ENCODE assay signal across 10 mouse cellular contexts in genomic region chr10:5264418-5264817, GRCm38 (mm10).
A peak's percentile ranks its signal among the peaks of the same experiment; 100 is the strongest.
DNase-seq lines count a peak whose midpoint lies in the region; ATAC-seq and TF ChIP-seq lines count a peak whose summit lies in the region.
"Had no signal": no experiment of that assay in that cellular context is flagged by ENCODE, and none has a peak within 500 bp of the region (broad histone marks: within the 10 kb centered on the region; RNA-seq: fewer than 3 reads in every experiment).

No protein-coding gene starts in this region.

- 60% methylated on average over 10 of the region's 10 CpGs for WGBS in intestine, postnatal 0 days
- WGBS in intestine, embryonic 15.5 days, result 67% methylated on average over 10 of the region's 10 CpGs
- WGBS in hindbrain, embryonic 16.5 days, result 39% methylated on average over 10 of the region's 10 CpGs

- TF ChIP-seq CTCF in intestine, postnatal 0 days (IDR thresholded peaks at IDR 0.05; ENCODE audit: low read depth), result no peak

- no peak overlapping the region for H3K4me3 ChIP-seq in intestine, postnatal 0 days (ENCODE audit: low read depth, low read length)
- no peak overlapping the region for H3K4me3 ChIP-seq in intestine, embryonic 15.5 days (replicated peaks)
- H3K4me3 ChIP-seq in hindbrain, embryonic 16.5 days (ENCODE audit: low read length), result no peak overlapping the region
- H3K4me3 ChIP-seq: heart, embryonic 15.5 days; liver, embryonic 15.5 days had no signal

- peak; percentile 7 for DNase-seq in ovary, postnatal 36 days (ENCODE audit: low spot score)
- DNase-seq in ovary, postnatal 10 days (ENCODE audit: low spot score), result no peak
- peak; percentile 34 for DNase-seq in right cerebral cortex, postnatal 25 days
- no peak for DNase-seq in urinary bladder, adult 2 months (ENCODE audit: low spot score)
- DNase-seq in embryo, embryonic 11 days, result no peak

- no peak overlapping the region for H3K27ac ChIP-seq in intestine, postnatal 0 days (ENCODE audit: low read depth, low read length)
- H3K27ac ChIP-seq in intestine, embryonic 15.5 days, result no peak overlapping the region
- H3K27ac ChIP-seq in hindbrain, embryonic 16.5 days (ENCODE audit: low read depth, low read length), result no peak overlapping the region
- H3K27ac ChIP-seq: heart, embryonic 15.5 days; liver, embryonic 15.5 days had no signal

- no peaks in the 10 kb centered on the region for H3K27me3 ChIP-seq in intestine, postnatal 0 days (replicated peaks; ENCODE audit: control insufficient read depth, insufficient read depth, low read length)
- H3K27me3 ChIP-seq in intestine, embryonic 15.5 days (replicated peaks), result no peaks in the 10 kb centered on the region
- H3K27me3 ChIP-seq in hindbrain, embryonic 16.5 days (replicated peaks; ENCODE audit: control insufficient read depth, insufficient read depth, low read length), result no peaks in the 10 kb centered on the region
- H3K27me3 ChIP-seq: heart, embryonic 15.5 days; liver, embryonic 15.5 days had no signal

- no peaks in the 10 kb centered on the region for H3K9me3 ChIP-seq in intestine, postnatal 0 days (ENCODE audit: control insufficient read depth)
- H3K9me3 ChIP-seq in intestine, embryonic 15.5 days, result no peaks in the 10 kb centered on the region
- H3K9me3 ChIP-seq in hindbrain, embryonic 16.5 days (ENCODE audit: control insufficient read depth, low read length), result no peaks in the 10 kb centered on the region
- H3K9me3 ChIP-seq: heart, embryonic 15.5 days; liver, embryonic 15.5 days had no signal

- H3K4me2 ChIP-seq in intestine, postnatal 0 days (replicated peaks; ENCODE audit: low read depth), result no peak overlapping the region
- no peak overlapping the region for H3K4me2 ChIP-seq in intestine, embryonic 15.5 days (replicated peaks)
- H3K4me2 ChIP-seq in hindbrain, embryonic 16.5 days (ENCODE audit: low read length), result no peak overlapping the region
- H3K4me2 ChIP-seq: heart, embryonic 15.5 days; liver, embryonic 15.5 days had no signal

- no peaks in the 10 kb centered on the region for H3K4me1 ChIP-seq in intestine, postnatal 0 days (replicated peaks; ENCODE audit: control insufficient read depth, insufficient read depth, low read length)
- H3K4me1 ChIP-seq in intestine, embryonic 15.5 days (replicated peaks), result no peaks in the 10 kb centered on the region
- no peaks in the 10 kb centered on the region for H3K4me1 ChIP-seq in hindbrain, embryonic 16.5 days (ENCODE audit: control insufficient read depth, insufficient read depth, low read depth, low read length)
- H3K4me1 ChIP-seq: heart, embryonic 15.5 days; liver, embryonic 15.5 days had no signal

- H3K9ac ChIP-seq in intestine, postnatal 0 days (ENCODE audit: low read depth, low read length), result no peak overlapping the region
- H3K9ac ChIP-seq in intestine, embryonic 15.5 days, result no peak overlapping the region
- no peak overlapping the region for H3K9ac ChIP-seq in hindbrain, embryonic 16.5 days (ENCODE audit: low read depth, low read length)
- H3K9ac ChIP-seq: heart, embryonic 15.5 days; liver, embryonic 15.5 days had no signal

- H3K36me3 ChIP-seq in intestine, postnatal 0 days (ENCODE audit: control insufficient read depth, insufficient read depth), result peaks cover 1% of the 10 kb centered on the region; the same call in 1 of the 2 replicates
- H3K36me3 ChIP-seq in intestine, embryonic 15.5 days, result no peaks in the 10 kb centered on the region
- no peaks in the 10 kb centered on the region for H3K36me3 ChIP-seq in hindbrain, embryonic 16.5 days (ENCODE audit: control insufficient read depth, insufficient read depth, low read length)
- H3K36me3 ChIP-seq: liver, embryonic 15.5 days had no signal

- 0 out of 2 replicates have a peak, but pooled peaks have one; percentile 45 for ATAC-seq in intestine, postnatal 0 days
- ATAC-seq in intestine, embryonic 15.5 days, result no peak
- peak; percentile 83 for ATAC-seq in hindbrain, embryonic 16.5 days

Comparison
In these comparisons a context has a peak if more than half of its experiments do, and no peak if none do; other contexts are left out.
1. DNase-seq: peak in ovary, postnatal 36 days (single experiment) and right cerebral cortex, postnatal 25 days (single experiment); none in ovary, postnatal 10 days (single experiment), urinary bladder, adult 2 months (single experiment) and embryo, embryonic 11 days (single experiment).